Mouse (Mus musculus) urinary bladder, adult 18-20 months (tissue): ENCODE results near the gene Nadk.

Experiments used
- DNase-seq, 2 experiments: peaks; one replicate each; pipeline ENCODE4 v3.0.0; 2022; ENCODE audit warnings: low spot score in 2 of 2, mixed read lengths in 2 of 2

Gene Nadk

DNA sequence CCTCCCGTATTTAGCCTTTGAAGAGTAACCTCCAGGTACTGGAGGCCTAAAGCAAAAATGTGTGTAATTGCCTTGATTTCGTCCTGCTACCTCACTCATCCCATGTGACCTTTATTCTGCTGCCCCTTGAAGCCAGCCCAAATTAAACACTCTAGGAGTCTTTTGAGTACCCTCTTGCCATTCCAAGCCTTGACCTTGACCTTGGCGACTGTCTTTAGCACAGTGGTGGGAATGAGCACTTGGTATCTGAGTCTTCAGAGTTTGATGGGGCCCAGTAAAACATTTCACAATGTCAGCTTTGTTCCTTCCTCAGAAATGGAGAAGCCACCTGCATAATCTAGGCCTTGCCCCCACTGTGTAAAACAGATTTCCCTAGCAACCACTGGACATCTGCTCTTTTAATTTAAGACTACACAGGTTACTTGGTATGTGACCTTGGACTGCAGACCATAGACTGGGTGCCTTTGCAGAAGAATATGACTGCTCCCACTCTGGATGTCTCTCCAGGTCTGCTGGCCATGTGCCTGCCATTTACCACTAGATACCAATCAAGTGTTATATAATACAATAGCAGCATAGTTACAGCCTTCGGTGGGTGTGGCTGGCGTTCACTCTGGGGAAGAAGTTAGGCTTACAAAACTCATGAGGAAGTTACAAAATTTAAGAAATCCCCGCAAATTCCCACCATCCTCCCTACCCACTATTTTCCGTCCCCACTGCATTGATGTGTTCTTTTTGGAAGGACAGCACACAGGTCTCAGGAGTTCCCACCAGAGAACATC is at the start of gene Nadk:
TSS of gene Nadk (plus strand) at position 718 of the 782 bp plus-strand sequence.
- DNase-seq: no peak

DNA sequence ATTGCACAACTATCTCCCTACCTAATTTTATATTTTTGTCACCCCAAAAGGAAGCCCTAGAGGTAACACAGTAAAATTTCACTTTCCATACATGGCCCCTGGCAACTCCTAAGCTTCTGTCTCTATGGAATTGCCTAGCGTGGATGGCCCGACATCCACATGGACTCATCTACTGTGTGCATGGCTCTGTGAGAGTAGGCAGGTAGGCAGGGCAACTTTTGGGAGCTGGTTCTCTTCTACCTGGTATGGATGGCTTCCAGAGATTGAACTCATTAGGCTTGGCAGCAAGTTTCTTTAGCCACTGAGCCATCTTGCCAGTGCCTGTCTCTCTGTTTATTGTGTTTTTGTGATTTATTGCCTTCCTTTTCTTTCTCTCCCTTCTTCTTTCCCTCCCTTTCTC is 47.4 kb upstream of the Nadk start:
- no peak for DNase-seq

DNA sequence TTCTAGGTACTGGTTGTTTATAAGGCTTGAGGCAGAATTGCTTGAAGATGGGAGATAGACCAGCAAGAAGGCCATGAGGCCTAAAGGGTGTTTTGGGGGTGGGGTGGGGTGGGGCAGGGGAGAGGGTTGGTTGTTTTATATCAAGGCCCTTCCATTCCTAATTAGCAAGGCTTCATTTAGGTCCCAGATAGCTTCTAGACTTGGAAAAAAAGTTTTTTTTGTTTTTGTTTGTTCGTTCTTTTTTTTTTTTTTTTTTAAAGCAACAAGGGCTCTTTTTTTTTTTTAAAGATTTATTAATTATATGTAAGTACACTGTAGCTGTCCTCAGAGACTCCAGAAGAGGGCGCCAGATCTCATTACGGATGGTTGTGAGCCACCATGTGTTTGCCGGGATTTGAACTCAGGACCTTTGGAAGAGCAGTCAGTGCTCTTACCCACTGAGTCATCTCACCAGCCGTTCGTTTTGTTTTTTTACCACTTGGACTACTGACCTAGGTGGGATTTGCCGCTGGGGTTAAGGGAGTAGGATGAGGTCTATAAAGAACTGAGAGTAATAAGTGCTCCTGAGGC is 44.1 kb upstream of the Nadk start:
- DNase-seq: no peak

DNA sequence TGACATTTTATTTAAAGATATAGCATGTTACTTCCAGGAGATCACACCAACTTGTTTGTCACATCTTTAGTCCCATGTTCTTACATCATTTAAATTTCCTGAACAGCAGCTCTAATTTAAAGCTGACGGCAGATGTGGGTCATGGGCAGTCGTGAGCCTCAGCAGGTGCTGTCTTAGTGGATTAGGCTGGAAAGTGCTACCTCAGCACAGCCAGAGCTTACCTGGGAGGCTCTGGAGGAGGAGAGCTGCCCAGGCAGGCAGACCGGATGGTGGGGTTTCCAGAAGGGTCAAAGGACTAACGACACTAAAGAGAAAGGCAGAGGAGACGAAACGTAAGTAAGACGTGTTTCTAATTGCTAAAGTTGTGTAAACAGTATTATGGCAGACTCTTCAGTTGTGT is 39.9 kb upstream of the Nadk start:
- DNase-seq: no peak

DNA sequence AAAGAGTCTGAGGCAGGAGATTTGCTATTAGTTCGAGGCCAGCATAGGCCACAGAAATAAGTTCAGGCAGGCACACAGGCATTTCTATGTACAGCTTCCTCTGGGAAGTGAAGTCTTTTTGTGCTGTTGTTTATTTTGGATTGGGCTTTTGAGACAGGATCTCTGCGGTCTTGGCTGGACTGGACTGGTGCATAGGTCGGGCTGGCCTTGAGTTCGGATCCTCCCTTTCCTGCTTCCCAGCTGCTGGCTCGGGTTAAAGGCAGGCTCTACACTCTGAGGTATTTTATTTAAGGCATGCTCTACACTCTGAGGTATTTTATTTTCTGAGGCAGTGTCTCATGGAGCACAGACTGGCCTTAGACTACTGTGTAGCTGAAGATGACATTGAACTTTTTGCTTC is 36.4 kb upstream of the Nadk start:
- DNase-seq: no peak

DNA sequence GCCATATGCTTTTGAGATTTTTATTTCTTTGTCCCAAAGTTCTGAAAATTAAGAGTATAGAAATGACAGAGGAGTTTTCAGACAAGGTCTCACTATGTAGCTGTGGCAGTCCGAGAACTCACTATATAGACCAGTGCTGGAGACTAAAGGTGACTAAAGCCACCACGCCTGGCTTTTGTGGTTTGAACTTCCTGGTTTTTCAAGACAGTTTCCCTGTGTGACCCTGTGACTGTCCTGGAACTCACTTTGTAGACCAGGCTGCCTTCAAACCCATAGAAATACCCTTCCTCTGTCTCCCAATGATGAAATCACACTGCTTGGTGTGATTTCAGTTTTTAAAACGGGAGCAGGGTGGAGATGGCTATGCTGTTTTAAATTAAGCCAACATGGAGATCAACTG is 32.9 kb upstream of the Nadk start:
- DNase-seq: no peak

DNA sequence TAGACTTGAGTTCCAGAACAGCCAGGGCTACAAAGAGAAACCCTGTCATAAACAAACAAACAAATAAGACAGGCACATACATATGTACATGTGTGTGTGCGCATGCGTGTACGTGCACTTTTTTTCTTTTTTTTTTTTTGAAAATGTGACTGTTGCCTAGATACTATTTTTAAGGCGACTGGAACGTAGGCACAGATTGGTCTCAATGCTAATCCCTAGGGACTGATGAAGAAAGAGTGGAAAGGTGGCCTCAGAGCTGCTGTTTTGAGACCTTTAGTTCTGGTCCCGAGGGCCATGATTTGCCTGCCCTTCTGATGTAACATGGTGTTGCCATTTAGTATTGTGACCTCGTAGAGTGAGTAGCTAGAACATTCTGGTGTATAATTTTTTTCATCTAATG is 12.2 kb upstream of the Nadk start:
- no peak for DNase-seq

DNA sequence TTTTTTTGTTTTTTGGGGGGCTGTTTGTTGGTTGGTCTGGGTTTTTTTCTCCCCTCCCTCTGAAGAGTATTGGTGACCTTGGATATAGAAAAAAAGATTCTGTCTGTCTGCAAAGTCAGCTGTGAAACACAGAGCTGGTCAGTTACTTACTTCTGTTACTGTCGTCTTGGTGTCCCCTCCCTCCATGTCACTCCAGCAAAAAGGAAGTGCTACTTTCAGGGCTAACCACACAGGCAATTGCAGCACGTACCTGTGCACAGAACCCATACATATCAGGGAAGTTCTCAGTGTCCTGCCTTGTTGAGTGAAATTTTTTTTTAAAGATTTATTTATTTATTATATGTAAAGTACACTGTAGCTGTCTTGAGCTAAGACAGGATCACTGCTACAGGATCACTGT is 11.7 kb upstream of the Nadk start:
- DNase-seq: no peak

DNA sequence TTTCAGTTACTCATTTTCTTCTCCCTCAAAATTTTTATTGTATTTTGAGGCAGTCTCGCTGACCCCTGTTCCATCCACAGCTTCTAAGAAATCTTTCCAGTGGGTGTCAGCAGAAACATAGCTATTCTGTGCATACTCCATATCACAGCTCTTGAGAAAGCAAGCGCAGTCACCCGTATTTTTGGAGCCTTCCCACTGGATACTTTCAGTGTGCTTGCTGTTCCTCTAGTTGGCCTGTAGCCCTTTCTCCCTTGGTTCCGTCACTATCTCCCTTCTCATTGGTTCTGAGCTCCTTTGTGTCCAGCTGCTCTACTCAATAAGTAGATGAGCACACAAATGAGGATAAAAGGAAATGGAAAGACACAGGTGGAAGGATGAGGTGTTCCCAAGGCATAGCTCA is 11.1 kb upstream of the Nadk start:
- no peak for DNase-seq

DNA sequence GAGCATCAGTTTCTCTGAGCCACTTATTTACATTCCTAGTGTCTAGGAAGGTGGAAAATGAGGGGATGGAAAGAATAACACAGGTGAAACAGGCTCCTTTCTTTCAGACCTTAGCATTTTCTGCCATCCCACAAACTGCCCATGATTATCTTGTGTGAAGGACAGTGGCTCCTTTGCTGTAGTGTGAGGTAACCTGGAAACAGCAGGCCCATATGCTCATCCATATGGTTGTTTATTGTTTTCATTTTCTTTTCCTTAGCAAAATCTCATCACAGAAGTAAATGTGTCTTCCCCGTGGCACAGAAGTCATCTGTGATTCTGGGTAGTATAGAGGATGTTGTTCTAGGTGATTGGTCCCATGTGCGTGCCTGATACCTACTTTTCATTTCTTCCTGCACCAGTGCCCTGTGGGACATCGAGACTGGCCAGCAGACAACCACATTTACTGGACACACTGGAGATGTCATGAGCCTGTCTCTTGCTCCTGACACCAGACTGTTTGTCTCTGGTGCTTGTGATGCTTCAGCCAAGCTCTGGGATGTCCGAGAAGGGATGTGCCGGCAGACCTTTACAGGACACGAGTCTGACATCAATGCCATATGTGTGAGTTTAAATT is 9.2 kb upstream of the Nadk start:
- no peak for DNase-seq

DNA sequence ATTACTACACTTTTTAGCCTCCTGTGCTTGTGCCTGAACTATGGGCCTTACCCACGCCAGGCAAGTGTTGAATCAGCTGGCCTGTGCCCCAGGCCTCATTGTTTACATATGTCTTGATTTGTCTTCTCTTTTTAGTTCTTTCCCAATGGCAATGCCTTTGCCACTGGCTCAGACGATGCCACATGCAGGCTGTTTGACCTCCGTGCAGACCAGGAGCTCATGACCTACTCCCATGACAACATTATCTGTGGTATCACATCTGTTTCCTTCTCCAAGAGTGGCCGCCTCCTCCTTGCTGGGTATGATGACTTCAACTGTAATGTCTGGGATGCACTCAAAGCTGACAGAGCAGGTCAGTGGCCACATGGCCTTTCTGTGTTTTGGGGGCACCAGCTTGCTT is 7.3 kb upstream of the Nadk start:
- DNase-seq: no peak

DNA sequence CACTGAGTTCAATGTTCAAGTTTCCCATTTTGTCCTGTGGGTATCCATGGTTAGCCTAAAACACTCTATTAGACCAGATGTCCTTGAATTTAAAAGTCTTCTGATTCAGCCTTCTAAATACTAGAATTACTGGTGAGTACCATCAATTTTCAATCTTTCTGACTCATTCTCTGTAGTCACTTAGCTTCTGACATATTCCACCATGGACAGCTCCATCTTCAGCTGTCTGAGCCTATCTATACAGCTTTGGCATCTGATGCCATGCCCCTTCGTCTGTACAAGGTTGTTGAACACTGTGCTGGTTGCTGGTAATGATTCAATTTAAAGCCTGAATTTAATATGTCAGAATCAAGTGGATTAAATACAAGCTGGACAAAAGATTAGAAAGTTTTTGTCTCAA is 6.7 kb upstream of the Nadk start:
- no peak for DNase-seq

DNA sequence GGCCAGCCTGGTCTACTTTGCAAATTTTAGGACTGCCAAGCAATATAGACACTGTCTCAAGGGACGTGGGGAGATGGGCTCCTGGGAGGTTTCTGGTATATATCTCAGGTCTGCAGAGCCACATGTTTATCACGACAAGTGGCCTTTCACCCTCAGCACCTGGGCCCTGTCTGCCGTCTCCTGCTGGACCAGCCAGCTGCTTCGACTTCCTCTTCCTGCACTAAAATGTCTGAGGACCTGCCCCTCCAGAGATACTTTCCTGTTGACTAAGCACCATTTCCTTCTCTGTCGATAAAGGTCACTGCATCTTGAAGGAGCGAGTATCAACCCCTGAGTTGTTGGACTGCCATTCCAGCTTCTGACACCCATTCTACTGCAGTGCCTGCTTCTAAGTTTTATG is 2.7 kb upstream of the Nadk start:
- no peak for DNase-seq

DNA sequence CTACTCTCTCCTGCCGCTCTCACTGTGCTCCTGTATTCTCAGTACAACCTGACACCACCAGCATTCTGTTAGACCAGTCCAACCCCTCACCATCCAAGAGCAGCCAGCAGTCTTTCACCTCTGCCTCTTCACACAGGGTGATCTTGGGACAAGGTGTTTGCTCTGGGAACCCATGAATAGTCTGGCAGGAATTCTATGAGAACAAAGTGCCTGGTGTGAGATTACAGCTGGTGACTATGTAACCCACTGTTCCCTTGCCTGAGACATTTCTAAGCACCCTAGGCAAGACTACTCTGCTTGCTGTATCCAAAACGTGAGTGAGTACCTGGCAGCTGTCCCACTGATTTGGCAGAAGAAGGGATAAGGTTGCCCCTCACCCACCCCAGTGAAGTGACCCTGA is 1.2 kb upstream of the Nadk start:
- no peak for DNase-seq

DNA sequence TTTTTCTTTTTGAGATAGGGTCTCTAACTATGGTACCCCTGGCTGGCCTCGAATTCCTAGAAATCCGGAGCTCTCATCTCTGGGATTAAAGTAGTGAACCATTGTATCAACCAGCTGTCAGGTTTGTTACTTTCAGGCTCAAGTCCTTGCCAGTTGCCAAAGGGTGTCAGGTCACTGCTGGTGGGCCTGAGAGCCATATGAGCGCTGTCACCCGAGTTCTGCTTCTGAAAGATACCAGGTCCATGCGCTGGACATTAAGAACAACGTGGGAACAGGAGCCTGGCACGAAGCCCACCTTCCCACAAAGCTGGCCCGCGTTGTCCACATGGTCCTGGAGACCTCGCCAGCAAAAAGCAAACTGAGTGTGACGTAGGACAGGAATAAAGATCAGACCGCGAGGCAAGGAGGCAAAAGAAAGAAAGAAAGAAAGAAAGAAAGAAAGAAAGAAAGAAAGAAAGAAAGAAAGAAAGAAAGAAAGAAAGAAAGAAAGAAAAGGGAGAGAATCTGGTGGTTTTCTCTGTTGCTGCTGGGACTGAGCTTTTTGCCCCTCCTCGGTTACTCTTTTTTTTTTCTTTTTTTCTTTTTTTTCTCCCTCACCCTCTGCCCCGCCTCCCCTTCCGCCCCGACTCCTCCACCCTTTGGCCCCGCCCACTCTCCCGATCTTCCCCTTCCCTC is 684 bp downstream of the Nadk start:
- DNase-seq: peak in 1 of 2 experiments; percentile 33

DNA sequence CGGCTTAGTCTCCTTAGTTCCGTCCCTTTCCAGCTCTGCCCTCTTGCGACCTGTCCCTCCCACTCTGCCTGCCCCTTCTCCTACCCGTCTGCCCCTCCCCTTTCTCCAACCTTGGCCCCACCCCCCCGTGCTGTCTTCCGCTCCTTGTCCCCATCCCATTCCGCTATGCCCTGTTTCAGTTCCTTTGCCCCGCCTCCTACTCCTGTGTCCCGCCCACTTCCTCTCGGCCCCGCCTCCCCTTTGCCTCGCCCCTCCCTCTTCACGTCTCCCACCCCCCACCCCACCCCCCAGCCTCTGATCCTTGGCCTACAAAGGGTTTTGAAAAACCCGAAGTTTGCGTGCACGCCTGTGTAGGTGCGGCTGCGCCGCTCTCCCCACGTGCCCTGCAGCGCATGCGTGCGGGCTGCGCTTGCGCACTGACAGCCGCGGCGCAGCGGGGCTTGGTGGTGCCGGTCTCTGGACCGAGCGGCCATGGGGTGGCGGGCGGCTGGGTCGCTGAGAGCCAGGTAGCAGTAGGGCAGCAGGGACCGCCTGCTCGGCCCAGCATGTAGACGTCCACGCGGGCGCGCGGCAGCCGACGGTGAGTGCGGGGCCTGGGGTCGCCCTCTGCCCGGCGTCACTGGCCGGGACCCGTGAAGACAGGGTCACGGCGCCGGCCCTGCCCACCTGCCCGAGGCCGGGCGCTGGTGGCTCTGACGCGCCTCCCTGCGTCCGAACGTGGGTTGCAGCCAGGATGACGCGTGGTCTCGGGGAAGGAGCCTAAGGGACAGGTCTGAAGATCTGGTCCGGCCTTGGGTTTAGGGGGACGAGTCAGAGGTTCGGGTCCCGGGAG is 1.4 kb downstream of the Nadk start:
- peak; percentile 96 to 97 for DNase-seq

DNA sequence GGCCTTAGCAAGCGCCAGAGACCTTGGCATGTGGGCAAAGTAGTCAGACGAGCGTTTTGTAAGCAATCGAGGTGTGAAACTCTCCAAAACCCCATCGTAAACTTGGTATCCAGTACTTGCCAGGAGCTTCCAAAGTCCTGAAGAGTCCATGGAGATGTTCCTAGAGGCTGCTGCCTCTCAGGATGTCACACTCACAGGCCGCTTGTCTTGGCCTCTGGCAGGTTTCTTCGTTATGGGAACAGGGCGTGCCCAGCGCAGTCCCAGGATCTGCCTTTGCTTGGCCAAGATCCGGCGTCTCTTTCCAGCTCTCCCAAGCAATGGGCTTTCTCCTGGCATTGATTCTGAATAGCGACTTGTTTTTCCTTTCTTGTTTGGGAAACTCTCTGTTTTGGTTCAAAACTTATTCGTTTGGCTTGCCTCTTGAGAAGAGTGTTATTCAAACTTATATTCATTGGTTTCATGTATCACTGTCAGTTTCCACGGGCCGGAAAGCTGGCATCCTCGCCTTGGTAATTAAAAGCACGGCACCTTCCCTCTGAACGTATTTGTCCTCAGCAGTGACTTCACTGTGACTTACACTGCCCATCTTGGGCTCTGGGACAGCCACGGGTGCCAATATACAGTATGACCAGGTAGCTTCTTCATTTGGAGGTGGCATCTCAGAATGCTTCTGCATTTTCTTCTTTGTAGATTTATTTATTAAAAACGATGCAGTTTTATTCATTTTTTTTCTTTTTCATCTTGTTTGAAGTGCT is 2.3 kb downstream of the Nadk start:
- DNase-seq: peak in 1 of 2 experiments; percentile 48

DNA sequence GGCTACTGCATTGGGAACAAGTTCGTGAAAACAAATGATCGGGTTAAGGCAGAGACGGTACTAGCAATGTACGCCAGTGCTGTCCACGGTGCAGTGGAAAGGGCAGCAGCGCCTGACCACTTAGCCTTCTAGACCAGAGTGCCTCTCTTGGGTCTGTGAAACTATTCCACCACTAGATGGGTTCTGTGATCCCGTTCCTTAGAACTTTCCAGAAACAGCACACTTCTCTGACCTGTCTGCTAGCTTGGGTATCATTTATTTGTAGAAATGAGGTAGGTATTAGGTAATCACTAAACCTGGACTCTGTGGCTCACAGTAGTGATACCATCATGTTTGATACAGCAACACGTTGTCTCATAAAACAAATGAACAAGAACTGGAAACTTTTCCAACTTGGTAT is 4.4 kb downstream of the Nadk start:
- no peak for DNase-seq

DNA sequence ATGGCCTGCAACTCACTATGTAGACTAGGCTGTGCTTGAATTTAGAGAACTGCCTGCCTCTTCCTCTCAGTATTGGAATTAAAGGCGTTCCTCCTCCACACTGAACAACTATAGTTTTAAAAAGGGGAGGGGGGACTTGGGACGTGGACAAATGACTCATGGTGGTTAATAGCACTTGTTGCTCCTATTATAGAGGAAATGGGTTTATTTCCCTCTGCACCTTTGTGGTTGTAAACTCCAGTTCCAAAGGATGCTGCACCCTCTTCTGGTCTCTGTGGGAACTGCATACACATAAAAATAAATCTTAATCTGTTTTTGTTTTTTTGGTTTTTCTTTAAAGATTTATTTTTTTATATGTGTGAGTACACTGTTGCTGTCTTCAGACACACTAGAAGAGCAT is 6.0 kb downstream of the Nadk start:
- DNase-seq: no peak

DNA sequence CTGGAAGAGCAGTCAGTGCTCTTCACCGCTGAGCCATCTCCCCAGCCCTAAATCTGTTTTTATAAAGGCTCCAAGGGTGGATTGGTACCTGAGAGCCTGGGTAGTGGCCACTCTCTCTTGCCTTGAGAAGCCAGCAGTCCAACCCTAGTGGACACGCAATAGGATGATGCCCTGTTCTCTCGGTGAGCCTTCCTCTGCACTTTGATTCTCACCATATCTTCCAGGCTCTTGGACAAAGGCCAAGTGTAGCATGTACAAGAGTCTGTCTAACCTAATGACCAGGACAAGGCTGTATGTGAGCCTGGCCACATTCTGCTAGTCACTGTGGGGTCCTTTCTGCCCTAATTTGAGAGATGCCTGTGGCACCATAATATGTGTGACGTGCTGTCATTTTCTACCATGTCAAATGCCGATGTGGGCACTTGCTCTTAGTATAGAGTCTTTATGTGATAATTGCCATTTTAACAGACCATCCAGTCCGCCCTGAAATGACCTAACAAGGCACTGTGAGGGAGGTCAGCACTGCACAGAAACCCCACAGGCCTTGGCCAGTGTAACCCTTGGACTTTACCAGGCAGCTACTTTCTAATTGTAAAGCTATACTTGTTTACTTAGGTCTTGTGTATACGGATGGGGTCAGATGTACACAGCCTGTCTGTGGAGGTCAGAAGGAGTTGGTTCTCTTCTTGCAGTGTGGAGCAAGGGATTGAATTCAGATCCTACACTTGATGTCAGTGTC is 6.6 kb downstream of the Nadk start:
- DNase-seq: no peak
